Mouse (Mus musculus): ENCODE data around the gene Tcf7l2.

- no peak for TF ChIP-seq CTCF (IDR thresholded peaks at IDR 0.05; ENCODE audit: extremely low read depth, insufficient read length, insufficient replicate concordance, low read depth, low read length)
- no peak for TF ChIP-seq POLR2A (IDR thresholded peaks at IDR 0.05; ENCODE audit: low read depth, low read length)
Observed at GRCm38 (mm10) chr19:55842046-55842445, 100.4 kb downstream of the Tcf7l2 start.
